Comparison of ENCODE assay signal across 17 mouse cellular contexts in the genomic region with DNA sequence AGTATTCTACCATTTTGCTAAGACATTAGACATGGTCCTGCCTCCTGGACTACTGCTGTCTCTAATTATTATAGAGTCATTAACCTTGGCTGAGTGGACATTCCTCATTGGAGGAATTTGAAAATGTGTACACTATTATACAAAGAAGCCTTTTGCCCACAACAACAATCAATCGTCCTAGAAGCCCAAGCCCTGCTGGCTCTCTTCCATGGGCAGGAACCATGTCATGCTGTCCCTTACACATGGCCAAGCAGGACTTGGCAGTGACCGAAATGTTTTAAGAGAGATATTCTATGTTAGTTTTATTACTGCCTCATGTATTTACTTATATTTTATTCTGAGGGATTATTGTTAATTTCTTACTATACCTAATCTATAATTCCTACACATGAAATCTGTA.
"Had no signal": no experiment of that assay in that cellular context is flagged by ENCODE, and none has a peak within 500 bp of the region (broad histone marks: within the 10 kb centered on the region; RNA-seq: fewer than 3 reads in every experiment).

No protein-coding gene starts in this region.

- ATAC-seq: midbrain, embryonic 13.5 days had no signal

- H3K27me3 ChIP-seq: liver, embryonic 15.5 days; lung, embryonic 15.5 days; megakaryocyte, embryonic 14.5 days; midbrain, embryonic 13.5 days; neural tube, embryonic 12.5 days; neural tube, embryonic 15.5 days had no signal

- H3K27ac ChIP-seq: liver, embryonic 15.5 days; lung, embryonic 15.5 days; midbrain, embryonic 10.5 days; midbrain, embryonic 13.5 days; neural tube, embryonic 12.5 days; neural tube, embryonic 15.5 days had no signal

- DNase-seq: kidney, adult 18-20 months; kidney, adult 9 months; kidney, postnatal 14 days; kidney, postnatal 4 days; lung, adult 18-20 months; lung, postnatal 10 days; lung, postnatal 36 days; thymus, adult 18-20 months; thymus, postnatal 36 days had no signal

- H3K9ac ChIP-seq: liver, embryonic 15.5 days; lung, embryonic 15.5 days; midbrain, embryonic 13.5 days; neural tube, embryonic 12.5 days; neural tube, embryonic 15.5 days had no signal

- H3K36me3 ChIP-seq: liver, embryonic 15.5 days; lung, embryonic 15.5 days; midbrain, embryonic 10.5 days; midbrain, embryonic 13.5 days; neural tube, embryonic 12.5 days; neural tube, embryonic 15.5 days had no signal

- H3K4me2 ChIP-seq: liver, embryonic 11.5 days; liver, embryonic 15.5 days; lung, embryonic 15.5 days; midbrain, embryonic 13.5 days; neural tube, embryonic 12.5 days; neural tube, embryonic 15.5 days had no signal

- H3K9me3 ChIP-seq: liver, embryonic 15.5 days; lung, embryonic 15.5 days; megakaryocyte, embryonic 14.5 days; midbrain, embryonic 10.5 days; midbrain, embryonic 13.5 days; neural tube, embryonic 12.5 days; neural tube, embryonic 15.5 days had no signal

- H3K4me3 ChIP-seq: liver, embryonic 15.5 days; lung, embryonic 15.5 days; megakaryocyte, embryonic 14.5 days; midbrain, embryonic 10.5 days; midbrain, embryonic 13.5 days; neural tube, embryonic 12.5 days; neural tube, embryonic 15.5 days had no signal

- H3K4me1 ChIP-seq: liver, embryonic 15.5 days; lung, embryonic 15.5 days; megakaryocyte, embryonic 14.5 days; midbrain, embryonic 10.5 days; midbrain, embryonic 13.5 days; neural tube, embryonic 12.5 days; neural tube, embryonic 15.5 days had no signal
